Mouse (Mus musculus) hindbrain, embryonic 16.5 days (tissue): ENCODE measurements around the gene Wrap73. TPM values are rescaled to one million over a fixed set of nuclear protein-coding genes. Genes with fewer than 3 reads are reported as not detected.

Experiments
- ATAC-seq: fragments of 200-750 bp; cut with Nextera tagmentation; 2 replicates; pipeline ENCODE4 v1.8.0; 2017; ENCODE audit warnings: moderate TSS enrichment, moderate library complexity
- H3K27ac ChIP-seq: fragments of 300-500 bp; sonication (generic); 2 replicates; pipeline ENCODE4 v1.5.1; 2014; ENCODE audit warnings: low read depth, mild to moderate bottlenecking, control low read depth, low read length, moderate library complexity
- H3K27me3 ChIP-seq: fragments of 300-500 bp; sonication (generic); replicated peaks from 2 replicates; pipeline ENCODE4 v1.6.1; 2014; ENCODE audit warnings: low read length; ENCODE audit not compliant: control insufficient read depth, insufficient read depth
- H3K36me3 ChIP-seq: fragments of 300-500 bp; sonication (generic); 2 replicates; pipeline ENCODE4 v1.6.1; 2014; ENCODE audit warnings: mild to moderate bottlenecking, low read length, moderate library complexity, mixed read lengths; ENCODE audit not compliant: control insufficient read depth, insufficient read depth
- H3K4me1 ChIP-seq: fragments of 300-500 bp; sonication (generic); 2 replicates; pipeline ENCODE4 v1.6.1; 2014; ENCODE audit warnings: low read depth, low read length; ENCODE audit not compliant: control insufficient read depth, insufficient read depth
- H3K4me2 ChIP-seq: fragments of 300-500 bp; sonication (generic); 2 replicates; pipeline ENCODE4 v1.6.1; 2014; ENCODE audit warnings: mild to moderate bottlenecking, low read length, control low read depth, moderate library complexity
- H3K4me3 ChIP-seq: fragments of 300-500 bp; sonication (generic); 2 replicates; pipeline ENCODE4 v1.5.1; 2014; ENCODE audit warnings: mild to moderate bottlenecking, low read length, control low read depth, moderate library complexity
- H3K9ac ChIP-seq: fragments of 300-500 bp; sonication (generic); 2 replicates; pipeline ENCODE4 v1.6.1; 2014; ENCODE audit warnings: low read depth, mild to moderate bottlenecking, control low read depth, low read length, moderate library complexity
- H3K9me3 ChIP-seq: fragments of 300-500 bp; sonication (generic); 2 replicates; pipeline ENCODE4 v1.6.1; 2014; ENCODE audit warnings: mild to moderate bottlenecking, low read length, moderate library complexity; ENCODE audit not compliant: control insufficient read depth
- WGBS: fragments of 180-500 bp; shearing (Covaris S2); extraction: QIAGEN DNeasy Blood & Tissue Kit; methylation state at CpG from one replicate; pipeline ENCODE4 v1.1.7; 2014; 5-methylcytosine and 5-hydroxymethylcytosine counted together
- polyA plus RNA-seq: library from polyadenylated mRNA; unstranded; fragments of >200 nt; fragmentation: Nextera tagmentation; extraction: Ambion mirVana; gene quantifications from 2 replicates; pipeline ENCODE4 v1.2.1, GENCODE M21; 2015

Gene Wrap73
- polyA plus RNA-seq, 1 experiment from 2014 or later = 45.2 TPM

DNA sequence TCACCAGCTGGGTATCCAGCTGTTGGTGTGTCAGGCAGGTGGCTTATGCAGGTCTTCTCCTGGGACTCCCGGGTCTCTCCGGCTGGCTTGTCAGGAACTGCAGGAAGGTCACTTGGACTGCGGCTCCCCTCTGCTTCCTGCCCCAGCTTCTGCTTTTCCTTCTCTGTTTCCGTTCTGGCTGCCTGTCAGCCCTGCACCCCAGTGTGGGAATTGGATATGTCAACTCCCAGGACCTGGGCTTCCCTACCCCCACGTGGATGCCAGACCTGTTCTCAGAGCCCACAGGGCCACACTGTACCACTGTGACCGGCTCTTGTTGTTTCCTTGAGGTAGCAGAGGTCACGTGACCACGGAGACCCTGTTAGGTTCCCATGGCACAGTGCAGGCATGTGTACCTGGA, 46.8 kb downstream of the Wrap73 start:
- no peaks in the 10 kb centered on the region for H3K4me1 ChIP-seq
- H3K27me3 ChIP-seq = no peaks in the 10 kb centered on the region
- no peaks in the 10 kb centered on the region for H3K36me3 ChIP-seq
- H3K9ac ChIP-seq = no peak overlapping the region
- no peak overlapping the region for H3K4me2 ChIP-seq
- H3K9me3 ChIP-seq = no peaks in the 10 kb centered on the region
- H3K27ac ChIP-seq = no peak overlapping the region
- WGBS = 71% methylated on average over 8 of the region's 8 CpGs
- no peak for ATAC-seq
- H3K4me3 ChIP-seq = no peak overlapping the region

GRCm38 (mm10) chr4:154197961-154198360, 55.8 kb downstream of the Wrap73 start:
- no peaks in the 10 kb centered on the region for H3K27me3 ChIP-seq
- 52% methylated on average over 6 of the region's 6 CpGs for WGBS
- H3K27ac ChIP-seq = no peak overlapping the region
- peaks cover 5% of the 10 kb centered on the region; the same call in 1 of the 2 replicates for H3K4me1 ChIP-seq
- no peaks in the 10 kb centered on the region for H3K36me3 ChIP-seq
- H3K9ac ChIP-seq = no peak overlapping the region
- ATAC-seq = no peak
- no peak overlapping the region for H3K4me3 ChIP-seq
- H3K9me3 ChIP-seq = peaks cover 5% of the 10 kb centered on the region; the same call in 1 of the 2 replicates
- no peak overlapping the region for H3K4me2 ChIP-seq

- Histone ChIP-seq H3K27ac (no peak overlapping the region), H3K4me2 (no peak overlapping the region), H3K36me3 (no peaks in the 10 kb centered on the region), H3K9me3 (peaks cover 5% of the 10 kb centered on the region; the same call in 1 of the 2 replicates), H3K27me3 (no peaks in the 10 kb centered on the region), H3K9ac (no peak overlapping the region), H3K4me3 (no peak overlapping the region), H3K4me1 (peaks cover 5% of the 10 kb centered on the region; the same call in 1 of the 2 replicates)
- ATAC-seq = 0 out of 2 replicates have a peak, but pooled peaks have one; percentile 48
- 16% methylated on average over 7 of the region's 7 CpGs for WGBS
Observed at GRCm38 (mm10) chr4:154198377-154198961, 56.3 kb downstream of the Wrap73 start.

- H3K4me1 ChIP-seq = peaks cover 7% of the 10 kb centered on the region; the same call in 1 of the 2 replicates
- WGBS = 41% methylated on average over 5 of the region's 5 CpGs
- H3K9me3 ChIP-seq = no peaks in the 10 kb centered on the region
- ATAC-seq = no peak
- H3K9ac ChIP-seq = no peak overlapping the region
- H3K36me3 ChIP-seq = no peaks in the 10 kb centered on the region
- H3K4me3 ChIP-seq = no peak overlapping the region
- H3K27me3 ChIP-seq = no peaks in the 10 kb centered on the region
- H3K4me2 ChIP-seq = no peak overlapping the region
- H3K27ac ChIP-seq = no peak overlapping the region
Observed at GRCm38 (mm10) chr4:154201511-154201910, 59.3 kb downstream of the Wrap73 start.

DNA sequence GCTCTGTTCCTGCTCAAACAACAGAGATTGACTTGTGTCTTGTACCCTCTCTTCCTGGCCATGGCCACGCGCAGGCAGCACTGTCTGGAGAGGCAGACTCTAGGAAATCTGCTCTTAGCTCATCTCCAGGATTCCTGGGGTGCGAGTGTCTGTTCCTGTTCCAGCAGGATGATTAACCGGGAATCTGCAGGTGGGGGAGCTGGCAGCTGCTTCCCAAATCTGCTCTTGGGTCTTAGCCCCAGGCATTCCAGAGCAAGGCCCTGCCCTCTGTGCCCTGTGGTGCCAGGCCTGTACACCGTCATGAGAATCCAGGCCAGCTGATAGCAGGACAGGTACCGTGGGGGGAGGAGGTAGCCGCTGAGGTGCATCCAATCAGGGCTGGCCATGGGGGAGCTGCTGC, 62.4 kb downstream of the Wrap73 start:
- WGBS = 62% methylated on average over 7 of the region's 7 CpGs
- ATAC-seq = no peak
- H3K36me3 ChIP-seq = no peaks in the 10 kb centered on the region

GRCm38 (mm10) chr4:154205392-154205791, 63.2 kb downstream of the Wrap73 start:
- Histone ChIP-seq H3K27ac (no peak overlapping the region), H3K9ac (no peak overlapping the region), H3K9me3 (no peaks in the 10 kb centered on the region), H3K4me2 (no peak overlapping the region), H3K36me3 (no peaks in the 10 kb centered on the region), H3K27me3 (no peaks in the 10 kb centered on the region), H3K4me3 (no peak overlapping the region), H3K4me1 (0 out of 2 replicates have a peak, but pooled peaks cover 2% of the 10 kb centered on the region)
- no peak for ATAC-seq
- 67% methylated on average over 5 of the region's 5 CpGs for WGBS

More for the DNA sequence above, 62.4 kb downstream of the Wrap73 start:
- Histone ChIP-seq H3K9me3 (no peaks in the 10 kb centered on the region), H3K9ac (no peak overlapping the region), H3K27ac (no peak overlapping the region), H3K4me2 (no peak overlapping the region), H3K4me1 (0 out of 2 replicates have a peak, but pooled peaks cover 2% of the 10 kb centered on the region), H3K4me3 (no peak overlapping the region), H3K27me3 (no peaks in the 10 kb centered on the region)

DNA sequence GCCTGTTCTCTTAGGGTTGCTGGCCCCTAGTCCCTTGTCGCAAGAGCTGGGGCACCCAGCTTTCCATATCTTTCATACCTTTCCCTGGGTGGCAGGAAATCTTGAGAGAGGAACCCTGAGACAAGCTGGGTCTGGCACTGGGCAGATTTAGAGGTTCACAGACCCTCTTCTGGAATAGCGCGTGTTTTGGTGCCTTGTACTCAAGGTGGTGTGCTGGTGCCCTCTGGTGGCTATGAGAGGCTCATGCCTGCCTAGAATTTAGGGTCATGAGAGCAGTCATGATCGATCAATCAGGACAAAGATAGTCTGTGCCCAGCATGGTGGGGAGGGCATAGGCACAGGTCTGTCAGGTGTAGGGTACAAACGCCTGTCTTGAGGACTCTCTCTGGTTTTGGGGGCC, 65.1 kb downstream of the Wrap73 start:
- 0 out of 2 replicates have a peak, but pooled peaks cover 2% of the 10 kb centered on the region for H3K4me1 ChIP-seq
- H3K36me3 ChIP-seq = no peaks in the 10 kb centered on the region
- H3K27ac ChIP-seq = no peak overlapping the region
- H3K4me3 ChIP-seq = no peak overlapping the region
- 17% methylated on average over 5 of the region's 5 CpGs for WGBS
- no peaks in the 10 kb centered on the region for H3K9me3 ChIP-seq
- H3K27me3 ChIP-seq = no peaks in the 10 kb centered on the region
- no peak; the same call in 1 of the 2 replicates for ATAC-seq
- no peak overlapping the region for H3K9ac ChIP-seq
- H3K4me2 ChIP-seq = no peak overlapping the region

- Histone ChIP-seq H3K4me3 (no peak overlapping the region), H3K4me1 (0 out of 2 replicates have a peak, but pooled peaks cover 2% of the 10 kb centered on the region), H3K9ac (no peak overlapping the region), H3K27me3 (no peaks in the 10 kb centered on the region), H3K27ac (no peak overlapping the region), H3K4me2 (no peak overlapping the region), H3K36me3 (no peaks in the 10 kb centered on the region), H3K9me3 (no peaks in the 10 kb centered on the region)
- WGBS = 75% methylated on average over 6 of the region's 6 CpGs
- no peak for ATAC-seq
Observed at GRCm38 (mm10) chr4:154209054-154209453, 66.9 kb downstream of the Wrap73 start.

- no peak overlapping the region for H3K4me2 ChIP-seq
- ATAC-seq = no peak
- no peaks in the 10 kb centered on the region for H3K36me3 ChIP-seq
- H3K9ac ChIP-seq = no peak overlapping the region
- H3K4me1 ChIP-seq = no peaks in the 10 kb centered on the region
- 17% methylated on average over 3 of the region's 3 CpGs for WGBS
- no peaks in the 10 kb centered on the region for H3K27me3 ChIP-seq
- no peaks in the 10 kb centered on the region for H3K9me3 ChIP-seq
- no peak overlapping the region for H3K4me3 ChIP-seq
- H3K27ac ChIP-seq = no peak overlapping the region
Observed at GRCm38 (mm10) chr4:154209825-154210224, 67.7 kb downstream of the Wrap73 start.
